Mouse (Mus musculus) liver, embryonic 14.5 days (tissue): Measurements from ENCODE around the gene Mtap.

Experiments
- CTCF ChIP-seq: IDR thresholded peaks from 2 replicates; pipeline ENCODE4 v1.5.1; 2016; ENCODE audit warnings: antibody characterized with exemption, low read depth, control low read depth
- EP300 ChIP-seq: IDR thresholded peaks from 2 replicates; pipeline ENCODE4 v1.6.1; 2016; ENCODE audit warnings: antibody characterized with exemption, low read depth

- TF ChIP-seq CTCF (no peak), EP300 (no peak)
Observed at GRCm38 (mm10) chr4:89119900-89120299, 17.0 kb upstream of the Mtap start.
